Mouse (Mus musculus) midbrain, embryonic 11.5 days (tissue): Measurements from ENCODE around the gene Plppr5. TPM values are rescaled to one million over a fixed set of nuclear protein-coding genes. Genes with fewer than 3 reads are reported as not detected.

Experiments
- ATAC-seq: fragments of 200-750 bp; cut with Nextera tagmentation; 2 replicates; pipeline ENCODE4 v1.8.0; 2017; ENCODE audit warnings: moderate TSS enrichment, moderate library complexity; ENCODE audit not compliant: low FRiP score
- DNase-seq: peaks from one replicate; pipeline ENCODE4 v3.0.0; 2015; ENCODE audit warnings: low spot score; ENCODE audit errors: missing footprints
- H3K27ac ChIP-seq: fragments of 300-500 bp; sonication (generic); 2 replicates; pipeline ENCODE4 v1.5.1; 2014; ENCODE audit warnings: low read depth, low read length
- H3K27me3 ChIP-seq: fragments of 300-500 bp; sonication (generic); 2 replicates; pipeline ENCODE4 v1.6.1; 2014; ENCODE audit warnings: mild to moderate bottlenecking, low read length, moderate library complexity, mixed read lengths; ENCODE audit not compliant: control insufficient read depth, insufficient read depth
- H3K36me3 ChIP-seq: fragments of 300-500 bp; sonication (generic); 2 replicates; pipeline ENCODE4 v1.6.1; 2014; ENCODE audit warnings: mild to moderate bottlenecking, low read length, moderate library complexity, mixed read lengths; ENCODE audit not compliant: control insufficient read depth, insufficient read depth
- H3K4me1 ChIP-seq: fragments of 300-500 bp; sonication (generic); 2 replicates; pipeline ENCODE4 v1.6.1; 2014; ENCODE audit warnings: low read length; ENCODE audit not compliant: control insufficient read depth, insufficient read depth
- H3K4me2 ChIP-seq: fragments of 300-500 bp; sonication (generic); 2 replicates; pipeline ENCODE4 v1.6.1; 2014; ENCODE audit warnings: mild to moderate bottlenecking, moderate library complexity
- H3K4me3 ChIP-seq: fragments of 300-500 bp; sonication (generic); 2 replicates; pipeline ENCODE4 v1.5.1; 2014; ENCODE audit warnings: low read depth, low read length
- H3K9ac ChIP-seq: fragments of 300-500 bp; sonication (generic); 2 replicates; pipeline ENCODE4 v1.6.1; 2014; ENCODE audit warnings: low read length
- H3K9me3 ChIP-seq: fragments of 300-500 bp; sonication (generic); 2 replicates; pipeline ENCODE4 v1.6.1; 2016; ENCODE audit warnings: low read length; ENCODE audit not compliant: control insufficient read depth
- WGBS: fragments of 180-500 bp; shearing (Covaris S2); extraction: QIAGEN DNeasy Blood & Tissue Kit; methylation state at CpG from one replicate; pipeline ENCODE4 v1.1.7; 2014; 5-methylcytosine and 5-hydroxymethylcytosine counted together
- polyA plus RNA-seq: library from polyadenylated mRNA; unstranded; fragments of >200 nt; fragmentation: Nextera tagmentation; extraction: Ambion mirVana; gene quantifications from 2 replicates; pipeline ENCODE4 v1.2.1, GENCODE M21; 2014

Gene Plppr5
- 0.10 and 0.51 TPM in 2 replicates for polyA plus RNA-seq

DNA sequence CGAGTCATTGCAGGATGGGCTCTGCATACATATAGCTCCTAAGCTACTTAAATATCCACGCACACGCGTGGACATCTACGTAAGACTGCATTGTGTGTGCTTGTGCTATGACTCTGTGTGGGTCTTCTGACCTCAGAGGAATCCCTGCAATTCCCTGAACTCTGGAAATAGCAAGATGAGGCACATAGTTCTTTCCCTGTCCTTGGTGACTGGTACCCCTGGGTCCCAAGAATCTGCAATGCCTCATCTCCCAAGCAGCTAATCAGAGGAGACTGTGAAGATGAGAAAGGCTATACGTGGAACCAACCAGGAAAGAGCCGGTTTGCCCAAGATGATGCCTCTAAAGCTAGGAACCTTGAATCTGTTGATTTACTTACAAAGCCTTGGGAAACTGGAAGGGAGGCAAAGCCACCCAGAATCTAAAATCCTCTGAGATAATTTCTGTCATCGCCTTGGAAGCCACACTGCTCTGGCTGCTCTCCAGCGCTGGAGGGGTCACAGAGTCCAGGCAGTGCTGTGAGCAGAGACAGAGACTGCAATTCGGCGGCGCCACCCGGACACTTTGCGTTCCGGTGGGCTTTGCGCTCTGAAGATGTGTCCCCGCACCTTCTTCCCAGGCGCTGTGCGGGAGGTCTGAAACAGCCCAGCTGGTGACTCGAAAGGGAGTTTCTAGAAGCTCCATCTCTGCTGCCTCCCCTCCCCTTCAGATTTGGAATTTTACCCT lies at the start of gene Plppr5:
TSS of gene Plppr5 (plus strand) at position 308 of the 724 bp plus-strand sequence.
- Histone ChIP-seq H3K27ac (no peak within 1 kb of the TSS), H3K9me3 (no peaks in the 10 kb centered on the region), H3K27me3 (peaks cover 11% of the 10 kb centered on the region), H3K4me3 (peak within 1 kb of the TSS; percentile 58), H3K4me1 (no peaks in the 10 kb centered on the region; the same call in 1 of the 2 replicates), H3K4me2 (peak within 1 kb of the TSS; percentile 95), H3K9ac (peak within 1 kb of the TSS; percentile 75), H3K36me3 (no peaks in the 10 kb centered on the region)
- DNase-seq: peak; percentile 94
- peak; percentile 65 for ATAC-seq
- 21% methylated on average over 20 of the region's 20 CpGs for WGBS

DNA sequence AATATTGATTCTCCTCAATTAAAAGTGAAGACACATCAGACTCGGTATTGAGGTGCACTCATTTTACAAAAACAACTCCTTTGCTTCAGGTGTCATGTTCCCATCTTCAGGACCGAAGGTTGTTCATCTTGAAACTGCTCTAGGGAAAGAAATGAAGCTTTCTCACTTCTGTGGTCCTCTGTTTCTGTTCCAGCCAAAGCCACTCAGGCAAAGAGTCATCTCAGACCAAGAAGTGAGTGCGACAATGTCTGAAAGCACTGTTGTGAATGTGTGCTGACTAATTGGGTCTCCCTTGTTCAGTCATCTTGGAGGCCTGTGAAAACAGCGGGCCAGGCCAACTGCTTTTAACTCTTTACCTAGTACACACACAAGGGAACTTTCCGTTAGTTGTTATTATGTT lies 24.7 kb upstream of the Plppr5 start:
- no peaks in the 10 kb centered on the region for H3K27me3 ChIP-seq
- whole genome bisulfite sequencing: 87% methylated on average over 5 of the region's 5 CpGs

DNA sequence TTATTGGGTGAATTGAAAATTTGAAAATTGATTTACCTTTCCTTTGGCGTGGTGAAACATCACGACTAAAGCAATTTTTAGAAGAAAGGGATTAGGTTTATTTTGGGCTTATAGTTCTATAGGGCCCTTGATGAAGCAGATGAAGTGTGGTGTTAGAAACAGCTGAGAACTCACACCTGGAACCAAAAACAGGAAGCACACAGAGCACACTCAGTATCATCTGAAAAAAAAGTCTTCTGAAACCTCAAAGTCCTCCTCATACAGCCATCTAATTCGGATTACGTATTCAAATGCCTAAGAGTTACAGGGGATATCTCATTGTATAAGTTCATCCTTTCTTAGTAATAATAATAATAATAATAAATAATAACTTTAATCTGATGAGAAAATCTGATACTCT lies 24.1 kb upstream of the Plppr5 start:
- H3K4me2 ChIP-seq: no peak overlapping the region
- H3K27ac ChIP-seq: no peak overlapping the region
- DNase-seq: no peak
- H3K9me3 ChIP-seq: no peaks in the 10 kb centered on the region
- no peaks in the 10 kb centered on the region for H3K4me1 ChIP-seq
- WGBS: 86% methylated on average over 4 of the region's 4 CpGs
- no peak for ATAC-seq
- H3K27me3 ChIP-seq: no peaks in the 10 kb centered on the region
- H3K9ac ChIP-seq: no peak overlapping the region
- H3K4me3 ChIP-seq: no peak overlapping the region
- H3K36me3 ChIP-seq: no peaks in the 10 kb centered on the region

More for the DNA sequence above, 24.7 kb upstream of the Plppr5 start:
- no peak overlapping the region for H3K4me3 ChIP-seq
- no peak overlapping the region for H3K27ac ChIP-seq
- H3K36me3 ChIP-seq: no peaks in the 10 kb centered on the region
- H3K9me3 ChIP-seq: no peaks in the 10 kb centered on the region
- DNase-seq: no peak
- H3K4me2 ChIP-seq: no peak overlapping the region
- H3K9ac ChIP-seq: no peak overlapping the region
- H3K4me1 ChIP-seq: no peaks in the 10 kb centered on the region
- no peak for ATAC-seq

DNA sequence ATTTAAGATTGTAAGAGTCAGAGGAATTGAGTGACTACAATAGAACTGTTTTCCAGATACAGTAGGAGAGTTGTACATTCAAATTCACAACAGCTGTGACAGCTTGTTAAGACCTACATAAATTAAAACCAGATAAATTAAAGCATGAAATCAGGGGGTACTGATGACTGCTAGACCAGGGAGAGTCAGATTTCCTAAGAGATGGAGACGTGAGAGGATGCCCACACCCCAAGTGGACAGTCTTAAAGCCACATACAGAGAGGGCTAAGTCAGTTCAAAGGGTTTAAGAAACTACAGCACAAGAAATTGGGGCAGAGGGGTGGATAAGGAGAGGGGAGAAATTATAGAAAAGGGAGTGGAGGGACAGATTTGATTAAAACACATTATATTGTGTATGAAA lies 17.7 kb upstream of the Plppr5 start:
- no peak overlapping the region for H3K4me3 ChIP-seq
- WGBS: 49% methylated on average over 1 of the region's 1 CpGs

DNA sequence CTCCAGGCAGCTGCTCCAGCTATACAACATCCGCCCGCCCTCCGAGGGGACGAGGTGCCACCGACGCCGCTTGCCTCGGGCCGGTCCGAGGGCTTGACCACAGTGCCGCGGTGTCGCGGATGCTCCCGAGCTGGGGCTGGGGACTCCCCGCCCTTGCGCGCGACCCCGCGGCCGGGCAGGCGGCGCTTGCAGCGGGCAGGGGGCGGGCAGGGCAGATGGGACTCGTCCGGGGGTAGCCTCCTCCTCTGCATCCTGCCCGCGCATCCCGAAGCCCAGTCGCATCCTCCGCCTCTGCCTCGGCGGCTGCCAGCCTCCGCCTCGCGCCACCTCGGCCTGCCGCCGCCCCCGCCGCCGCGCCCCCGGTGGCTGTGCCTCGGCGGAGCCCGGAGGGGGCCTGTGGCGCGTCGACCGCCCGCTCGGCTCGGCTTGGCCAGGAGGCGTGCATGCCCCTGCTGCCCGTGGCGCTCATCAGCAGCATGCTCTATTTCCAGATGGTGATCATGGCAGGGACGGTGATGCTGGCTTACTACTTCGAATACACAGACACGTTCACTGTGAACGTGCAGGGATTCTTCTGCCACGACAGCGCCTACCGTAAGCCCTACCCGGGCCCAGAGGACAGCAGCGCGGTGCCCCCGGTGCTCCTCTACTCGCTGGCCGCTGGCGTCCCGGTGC lies 754 bp downstream of the Plppr5 start:
- peak overlapping the region; percentile 95 for H3K4me2 ChIP-seq
- H3K4me1 ChIP-seq: no peaks in the 10 kb centered on the region; the same call in 1 of the 2 replicates
- H3K4me3 ChIP-seq: peak overlapping the region; percentile 58
- ATAC-seq (peak; percentile 91), DNase-seq (peak; percentile 95)
- H3K36me3 ChIP-seq: no peaks in the 10 kb centered on the region
- H3K27me3 ChIP-seq: peaks cover 11% of the 10 kb centered on the region
- H3K9me3 ChIP-seq: no peaks in the 10 kb centered on the region
- H3K27ac ChIP-seq: no peak overlapping the region
- WGBS: under 1% methylated on average over 67 of the region's 74 CpGs
- peak overlapping the region; percentile 75 for H3K9ac ChIP-seq

More for the DNA sequence above, 17.7 kb upstream of the Plppr5 start:
- no peak overlapping the region for H3K27ac ChIP-seq
- DNase-seq: no peak
- H3K27me3 ChIP-seq: no peaks in the 10 kb centered on the region
- ATAC-seq: peak; percentile 70
- no peak overlapping the region for H3K9ac ChIP-seq
- H3K36me3 ChIP-seq: no peaks in the 10 kb centered on the region
- H3K4me2 ChIP-seq: no peak overlapping the region
- no peaks in the 10 kb centered on the region for H3K9me3 ChIP-seq
- H3K4me1 ChIP-seq: no peaks in the 10 kb centered on the region

DNA sequence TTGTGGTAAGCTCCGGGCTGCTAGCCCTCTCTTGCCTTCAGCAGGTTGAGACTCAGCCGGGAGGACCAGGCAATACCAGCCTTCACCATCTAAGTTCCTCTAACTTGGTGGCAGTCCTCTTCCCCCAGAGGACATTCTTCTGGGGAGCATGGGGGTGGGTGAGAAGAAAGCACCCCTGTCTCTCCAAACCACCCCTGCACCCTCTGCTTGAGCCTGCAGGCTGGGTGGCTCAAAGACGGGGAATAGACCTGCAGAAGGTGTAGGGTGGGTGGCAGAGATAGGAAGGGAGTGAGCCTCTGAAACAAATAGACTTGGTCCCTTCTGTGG lies 1.3 kb downstream of the Plppr5 start:
- H3K27ac ChIP-seq: no peak overlapping the region
- 13% methylated on average over 3 of the region's 3 CpGs for WGBS
- peak overlapping the region; percentile 58 for H3K4me3 ChIP-seq
- H3K9me3 ChIP-seq: no peaks in the 10 kb centered on the region
- H3K27me3 ChIP-seq: peaks cover 11% of the 10 kb centered on the region
- H3K9ac ChIP-seq: peak overlapping the region; percentile 75
- DNase-seq (no peak), ATAC-seq (no peak; the same call in 1 of the 2 replicates)
- no peaks in the 10 kb centered on the region for H3K36me3 ChIP-seq
- peak overlapping the region; percentile 95 for H3K4me2 ChIP-seq
- no peaks in the 10 kb centered on the region; the same call in 1 of the 2 replicates for H3K4me1 ChIP-seq

DNA sequence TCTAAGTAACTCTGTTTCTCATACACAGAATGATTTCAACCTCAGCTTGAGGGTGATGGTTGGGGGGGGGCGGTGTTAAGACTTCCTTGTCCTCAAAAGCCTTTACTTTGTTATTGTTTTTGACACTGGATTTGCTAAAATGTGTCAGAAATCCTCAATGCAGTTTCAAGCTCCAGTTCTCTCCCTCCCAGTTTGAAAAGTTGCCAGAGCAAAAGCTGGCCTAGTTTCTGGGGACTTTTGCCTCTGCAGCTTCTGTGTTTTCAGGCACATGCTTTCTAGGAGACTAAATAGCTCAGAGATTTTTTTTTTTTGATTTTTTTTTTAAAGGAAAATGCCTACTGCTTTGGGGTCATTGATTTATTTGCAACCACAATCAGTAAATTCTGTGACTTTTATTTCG lies 2.7 kb downstream of the Plppr5 start:
- 88% methylated on average over 2 of the region's 2 CpGs for WGBS
- Histone ChIP-seq H3K27me3 (peaks cover 11% of the 10 kb centered on the region), H3K36me3 (no peaks in the 10 kb centered on the region), H3K4me3 (no peak overlapping the region), H3K4me2 (no peak overlapping the region), H3K9me3 (no peaks in the 10 kb centered on the region), H3K27ac (no peak overlapping the region), H3K9ac (no peak overlapping the region), H3K4me1 (no peaks in the 10 kb centered on the region; the same call in 1 of the 2 replicates)
- DNase-seq (no peak), ATAC-seq (no peak)

DNA sequence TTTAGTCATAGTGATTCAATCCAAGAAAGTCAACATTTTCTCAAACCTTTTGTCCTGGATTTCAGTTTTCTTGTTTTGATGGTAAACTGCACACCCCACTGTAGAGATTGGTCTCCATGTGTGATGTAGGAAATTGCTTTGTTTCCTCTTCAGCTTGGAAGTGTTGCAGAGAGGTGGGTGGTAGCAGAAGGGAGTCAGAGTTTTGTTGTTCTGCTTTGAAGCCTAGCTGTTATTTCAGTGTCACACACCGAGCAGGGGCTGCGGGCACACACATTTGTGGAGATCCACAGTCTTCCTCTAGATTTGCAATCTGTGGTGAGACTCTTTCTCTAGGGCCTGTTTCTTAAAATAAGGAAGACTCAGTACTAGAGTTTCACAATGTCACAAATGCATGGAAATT lies 8.0 kb downstream of the Plppr5 start:
- no peaks in the 10 kb centered on the region for H3K4me1 ChIP-seq
- H3K4me3 ChIP-seq: no peak overlapping the region
- DNase-seq (no peak), ATAC-seq (no peak)
- H3K36me3 ChIP-seq: no peaks in the 10 kb centered on the region
- no peak overlapping the region for H3K27ac ChIP-seq
- WGBS: 89% methylated on average over 2 of the region's 2 CpGs
- no peaks in the 10 kb centered on the region for H3K9me3 ChIP-seq
- H3K9ac ChIP-seq: no peak overlapping the region
- H3K27me3 ChIP-seq: no peaks in the 10 kb centered on the region
- no peak overlapping the region for H3K4me2 ChIP-seq

DNA sequence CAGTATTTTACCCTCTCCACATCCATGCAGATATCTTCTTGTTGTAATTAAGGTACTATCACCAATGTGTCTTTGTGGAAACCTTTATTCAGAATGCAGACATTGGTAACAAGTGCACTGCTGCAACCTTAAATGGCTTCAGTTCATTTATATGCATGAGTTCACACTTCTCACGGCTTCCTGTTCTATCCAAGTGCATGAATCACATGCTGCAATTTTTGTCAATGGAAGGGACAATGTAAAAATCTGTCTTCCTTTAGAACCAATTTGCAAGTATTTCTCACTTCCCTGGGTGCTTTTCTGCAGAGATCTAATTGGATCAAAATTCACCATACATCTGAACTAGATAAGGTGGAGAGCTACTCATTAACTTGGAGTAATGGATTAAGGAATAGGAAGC lies 27.8 kb downstream of the Plppr5 start:
- Histone ChIP-seq H3K27ac (no peak overlapping the region), H3K27me3 (no peaks in the 10 kb centered on the region), H3K4me1 (no peaks in the 10 kb centered on the region), H3K9me3 (no peaks in the 10 kb centered on the region), H3K4me2 (no peak overlapping the region), H3K36me3 (no peaks in the 10 kb centered on the region), H3K4me3 (no peak overlapping the region), H3K9ac (no peak overlapping the region)
- no peak for ATAC-seq
- DNase-seq: no peak
- WGBS: 76% methylated on average over 1 of the region's 1 CpGs
